Mouse (Mus musculus) kidney, postnatal 14 days (tissue): ENCODE measurements around the gene Gm11756.
"Not testable (repeated sequence)": the region's sequence is repeated elsewhere in the genome, so short reads cannot be mapped to it uniquely, and the experiment has no call there.

Experiments used
- DNase-seq: peaks from one replicate; pipeline ENCODE4 v3.0.0; 2022; ENCODE audit warnings: mixed read lengths

The Gm11756 gene

GRCm38 (mm10) chr4:73920660-73921059 is at the start of gene Gm11756:
Gm11756 (minus strand) TSS chr4:73920760.
- DNase-seq = not testable (repeated sequence)

DNA sequence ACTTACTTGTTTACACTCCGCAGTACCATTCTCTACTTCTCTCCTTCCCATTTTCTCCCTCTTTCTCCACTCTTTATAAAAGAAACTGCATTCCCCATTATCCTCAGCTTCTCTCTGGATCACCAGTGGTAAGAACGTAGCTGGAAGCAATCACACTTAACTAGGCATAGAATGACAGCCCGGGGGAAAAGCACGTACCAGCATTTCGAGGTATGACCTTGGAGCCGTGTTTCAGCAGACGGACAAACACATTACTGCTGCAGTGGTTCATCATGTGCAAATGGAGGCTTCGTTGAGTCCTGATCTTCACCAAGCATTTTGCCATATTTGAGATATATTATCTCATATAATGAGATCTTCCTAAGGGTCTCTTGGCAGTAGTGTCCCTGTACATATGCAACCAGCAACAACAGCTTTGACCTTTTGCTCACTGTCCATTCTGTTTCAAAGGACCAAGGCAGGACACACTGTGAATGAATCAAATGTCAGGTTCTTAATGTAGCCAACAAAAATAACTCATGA is 29.9 kb upstream of the Gm11756 start, which contains the start of gene 2310002L09Rik:
TSS of gene 2310002L09Rik (minus strand) at position 472 of the 522 bp plus-strand sequence.
- no peak for DNase-seq

- not testable (repeated sequence) for DNase-seq
These were observed 14.7 kb downstream of the Gm11756 start, which contains the start of gene Gm13871 for GRCm38 (mm10) chr4:73905853-73906252. Gm13871 (minus strand) TSS chr4:73905953.

DNA sequence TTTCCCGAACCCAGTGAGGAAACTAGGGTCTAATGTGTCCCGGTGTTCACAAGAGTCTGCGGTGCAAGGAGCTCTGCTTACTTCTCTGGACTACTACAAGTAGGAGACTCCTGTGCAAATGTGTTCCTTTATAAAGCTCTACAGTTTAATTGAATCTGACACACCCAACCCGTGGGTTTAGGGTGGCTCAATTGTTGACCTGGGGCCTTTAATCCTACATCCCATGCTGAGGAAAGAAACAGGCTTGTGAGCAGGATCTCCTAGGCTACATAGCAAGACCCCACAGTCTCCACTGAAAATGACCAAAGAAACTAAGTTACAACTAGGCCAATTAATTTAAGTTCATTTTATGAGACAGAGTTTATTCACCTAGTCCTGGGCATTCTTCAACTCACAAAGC is 29.5 kb downstream of the Gm11756 start, which contains the start of gene Gm11757:
TSS of gene Gm11757 (minus strand) at position 101 of the 400 bp plus-strand sequence.
- not testable (repeated sequence) for DNase-seq

GRCm38 (mm10) chr4:73876166-73876565 is 44.4 kb downstream of the Gm11756 start, which contains the start of gene Gm11758:
Gm11758 (minus strand) TSS chr4:73876266.
- not testable (repeated sequence) for DNase-seq
